Mouse (Mus musculus): ENCODE measurements around the gene Ccdc186. TPM values are rescaled to one million over a fixed set of nuclear protein-coding genes. Genes with fewer than 3 reads are reported as not detected.

The Ccdc186 gene
- 10 to 100 TPM; 13.6 to 19.2 TPM for polyA plus RNA-seq (2017; shearing (Covaris generic))

GRCm38 (mm10) chr19:56821798-56822447 lies at the start of gene Ccdc186:
TSS of gene Ccdc186 (minus strand) at chr19:56822190.

DNA sequence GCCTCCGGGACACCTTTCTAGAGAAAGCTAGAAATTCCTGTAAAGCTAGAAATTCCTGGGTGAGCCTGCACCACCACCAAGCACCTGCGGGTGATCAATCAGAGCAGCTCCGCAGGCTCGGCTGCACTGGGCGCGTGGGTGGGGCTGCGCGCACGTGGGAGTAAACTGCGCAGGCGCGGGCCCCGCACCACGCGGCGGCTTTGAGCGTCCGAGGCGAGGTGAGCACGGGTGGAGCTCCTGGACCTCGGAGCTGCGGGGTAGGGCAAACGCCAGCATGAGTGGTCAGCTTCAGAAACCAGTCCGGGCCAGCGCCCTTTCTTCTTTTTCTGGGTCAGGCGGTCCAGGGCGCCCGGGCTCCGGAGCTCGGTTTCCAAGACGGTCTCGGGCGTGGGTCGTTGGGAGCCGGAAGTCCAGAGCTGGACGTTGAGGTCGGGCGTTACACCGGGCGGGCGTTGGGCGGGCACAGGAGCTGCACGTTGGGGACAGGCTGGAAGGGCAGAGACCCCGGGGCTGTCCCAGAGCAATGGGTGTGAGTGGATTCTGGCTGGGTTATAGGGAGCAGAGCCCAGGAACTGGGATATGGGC lies 4.1 kb upstream of the Ccdc186 start, which contains the start of gene Tdrd1:
Gene Tdrd1, plus strand, starts transcription at position 163 of the 585 bp plus-strand sequence.

Other genes starting within 250 kb of the Ccdc186 start
- gene Adrb1, start 100.0 kb downstream of the Ccdc186 start, polyA plus RNA-seq (2017; shearing (Covaris generic)) = 1 to 10 TPM in 1 of 2 experiments, under 1 TPM in 1; 0.69 to 1.0 TPM
- under 1 TPM in 1 of 2 experiments, not detected in 1; 0.05 TPM for gene Tdrd1, start 4.0 kb upstream of the Ccdc186 start, polyA plus RNA-seq (2017; shearing (Covaris generic))
- gene Vwa2, start 52.1 kb upstream of the Ccdc186 start, polyA plus RNA-seq (2017; shearing (Covaris generic)) = under 1 TPM in 1 of 2 experiments, not detected in 1; 0.24 TPM
- gene Afap1l2, start 186.0 kb upstream of the Ccdc186 start, polyA plus RNA-seq (2017; shearing (Covaris generic)) = 1 to 10 TPM; 1.2 to 2.8 TPM